Mouse (Mus musculus) telencephalon, adult 2 months (tissue): Measurements from ENCODE around the gene Ddx39.

ENCODE experiments used
- DNase-seq: peaks from one replicate; pipeline ENCODE4 v3.0.0-alpha.2; 2011; ENCODE audit warnings: low read depth, low spot score

Ddx39 gene

DNA sequence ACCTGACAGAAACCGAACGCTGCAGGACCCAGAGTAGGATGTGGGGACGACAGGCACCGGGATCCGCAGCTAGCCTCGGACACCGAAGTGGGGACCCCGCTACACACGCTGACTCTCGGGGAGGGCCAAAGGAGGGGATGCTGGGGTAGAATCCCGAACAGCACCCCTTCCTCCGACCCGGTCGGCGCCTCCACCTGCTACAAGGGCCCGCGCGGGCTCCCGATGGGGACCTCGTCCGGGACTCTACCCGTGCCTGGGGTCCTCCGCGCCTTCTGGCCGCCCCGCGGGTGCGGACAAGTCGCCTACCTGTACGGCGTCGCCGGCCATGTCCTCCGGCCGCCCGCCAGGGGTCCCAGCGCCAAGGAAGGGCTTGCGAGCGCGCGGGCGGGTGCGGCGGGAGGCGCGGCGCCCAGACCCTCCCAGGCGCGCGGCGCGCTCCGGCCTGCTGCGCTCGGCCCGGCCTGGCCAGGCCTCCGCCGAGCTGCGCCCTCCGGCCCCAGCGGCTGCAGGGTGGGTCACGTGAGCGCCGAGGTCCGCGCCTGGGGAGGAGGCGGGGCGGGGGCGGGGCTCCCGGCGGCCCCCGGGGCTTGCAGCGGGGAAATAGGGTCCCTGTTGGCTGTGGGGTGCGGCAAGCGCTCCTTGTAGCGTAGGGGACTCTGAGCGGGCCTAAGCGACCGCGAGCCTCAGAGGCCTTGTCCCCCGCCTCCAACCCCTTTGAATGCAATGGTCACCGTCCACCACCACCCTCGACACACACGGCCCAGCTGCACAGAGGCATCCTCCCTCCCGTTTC, 16.1 kb upstream of the Ddx39 start, which contains the start of gene Pkn1:
Gene Pkn1, minus strand, starts transcription at position 519 of the 793 bp plus-strand sequence.
- no peak for DNase-seq

DNA sequence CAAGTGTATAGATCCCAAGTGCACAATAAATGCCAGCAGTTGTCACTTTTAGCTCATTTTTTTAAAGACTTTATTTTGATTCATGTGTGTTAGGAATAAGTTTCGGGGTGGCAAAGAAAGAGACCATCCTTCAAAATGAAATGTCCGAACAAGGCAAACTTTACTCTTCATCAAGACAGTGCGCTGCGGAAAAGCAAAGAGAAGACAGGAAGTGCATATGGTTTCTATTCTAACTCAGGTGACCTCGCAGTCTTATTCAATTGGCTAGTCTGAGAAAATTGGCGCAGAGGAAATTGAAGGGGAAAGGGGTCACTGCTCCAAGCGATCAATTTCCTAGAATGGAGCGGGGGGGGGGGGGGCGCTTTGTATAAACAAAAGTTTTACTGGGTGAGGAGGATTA, 15.4 kb upstream of the Ddx39 start:
- no peak for DNase-seq

DNA sequence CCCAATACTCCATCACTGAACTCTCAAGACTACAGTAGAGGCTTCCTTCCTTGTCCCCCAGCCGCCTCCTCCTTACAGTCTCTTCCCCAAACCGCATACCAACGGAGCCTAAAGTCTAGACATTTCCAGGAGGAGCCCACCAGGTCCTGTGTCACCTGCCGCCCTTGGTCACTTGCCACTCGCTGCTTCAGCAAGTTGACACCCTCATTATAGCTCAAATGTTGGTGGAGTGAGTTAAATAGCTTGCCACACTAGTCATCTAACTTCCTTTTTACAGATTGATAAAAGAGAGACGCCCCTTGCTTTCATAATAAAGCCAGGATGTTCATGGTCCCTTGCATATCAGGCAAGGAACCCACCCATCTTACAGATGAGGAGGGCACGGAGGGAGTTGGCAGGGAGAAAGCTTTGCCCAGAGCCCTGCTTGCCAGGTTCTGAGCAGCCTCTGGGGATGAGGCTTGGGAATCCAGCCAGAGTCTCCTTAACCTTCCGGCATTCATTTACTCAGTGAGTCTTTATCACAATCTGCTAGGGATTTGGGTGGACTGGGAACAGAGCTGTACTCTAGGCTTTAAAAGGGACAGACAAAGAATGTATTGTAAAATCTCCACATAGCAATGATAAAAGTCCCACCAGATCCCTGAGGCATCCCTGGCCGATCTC, 14.4 kb upstream of the Ddx39 start:
- no peak for DNase-seq

DNA sequence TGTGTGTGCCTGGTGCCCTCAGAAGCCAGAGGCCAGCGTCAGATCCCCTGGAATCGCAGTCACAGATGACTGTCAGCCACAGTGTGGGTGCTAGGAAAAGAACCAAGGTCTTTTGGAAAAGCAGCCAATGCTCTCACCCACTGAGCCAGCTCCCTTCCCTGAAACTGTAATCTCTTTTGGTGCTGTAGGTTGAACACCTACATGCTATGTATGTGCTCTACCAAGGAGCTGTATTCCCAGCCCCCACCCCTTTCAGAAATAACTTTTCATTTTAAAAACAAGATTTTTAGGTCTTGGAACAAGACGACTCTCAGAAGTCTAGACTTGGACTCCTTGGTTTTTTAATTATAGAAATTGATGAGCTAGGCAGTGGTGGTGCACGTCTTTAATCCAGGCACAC, 11.6 kb upstream of the Ddx39 start:
- peak; percentile 68 for DNase-seq

DNA sequence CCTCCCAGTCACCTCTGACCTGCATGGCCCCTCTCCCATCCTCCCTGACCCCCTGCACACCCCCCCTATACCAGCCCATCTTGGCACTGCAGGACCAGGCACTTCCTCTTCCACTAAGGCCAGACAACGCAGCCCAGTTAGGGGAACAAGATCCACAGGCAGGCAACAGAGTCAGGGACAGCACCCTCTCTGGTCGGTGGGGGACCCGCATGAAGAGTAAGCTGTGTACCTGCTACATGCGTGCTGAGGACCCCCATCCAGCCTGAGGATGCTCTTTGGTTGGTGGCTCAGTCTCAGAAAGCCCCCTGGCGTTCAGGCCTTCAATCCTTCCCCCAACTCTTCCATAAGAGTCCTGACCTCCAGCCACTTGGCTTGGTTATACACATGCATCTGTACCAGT, 8.6 kb upstream of the Ddx39 start:
- DNase-seq: no peak

DNA sequence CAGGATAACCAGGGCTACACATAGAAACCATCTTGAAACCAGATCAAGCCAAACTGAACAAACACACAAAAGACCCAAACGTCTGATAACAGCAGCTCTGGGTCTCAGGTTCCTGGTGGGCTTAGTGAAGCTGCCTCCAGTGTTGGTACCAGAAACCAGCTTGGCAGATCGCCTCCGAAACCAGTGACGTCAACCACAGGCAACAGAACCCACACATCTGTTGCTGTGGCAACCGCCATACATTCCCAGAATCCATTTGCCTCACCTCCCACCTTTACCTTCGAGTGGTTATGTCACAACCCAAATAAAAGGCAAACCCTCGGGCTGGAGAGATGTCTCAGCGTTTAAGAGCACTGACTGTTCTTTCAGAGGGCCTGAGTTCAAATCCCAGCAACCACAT, 7.4 kb upstream of the Ddx39 start:
- DNase-seq: no peak

DNA sequence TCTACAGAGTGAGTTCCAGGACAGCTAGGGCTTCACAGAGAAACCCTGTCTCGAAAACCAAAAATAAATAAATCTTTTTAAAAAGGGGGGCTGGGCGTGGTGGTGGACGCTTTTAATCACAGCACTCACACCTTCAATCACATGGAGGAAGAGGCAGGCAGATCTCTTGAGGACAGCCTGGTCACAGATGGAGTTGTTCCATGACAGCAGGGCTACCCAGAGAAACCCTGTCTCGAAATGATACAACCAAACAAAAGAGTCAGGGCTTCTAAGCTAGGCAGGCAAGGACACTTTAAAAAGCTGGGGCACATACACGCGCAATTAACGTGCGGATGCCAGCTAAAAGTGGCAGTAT, 324 bp upstream of the Ddx39 start:
- DNase-seq: no peak

DNA sequence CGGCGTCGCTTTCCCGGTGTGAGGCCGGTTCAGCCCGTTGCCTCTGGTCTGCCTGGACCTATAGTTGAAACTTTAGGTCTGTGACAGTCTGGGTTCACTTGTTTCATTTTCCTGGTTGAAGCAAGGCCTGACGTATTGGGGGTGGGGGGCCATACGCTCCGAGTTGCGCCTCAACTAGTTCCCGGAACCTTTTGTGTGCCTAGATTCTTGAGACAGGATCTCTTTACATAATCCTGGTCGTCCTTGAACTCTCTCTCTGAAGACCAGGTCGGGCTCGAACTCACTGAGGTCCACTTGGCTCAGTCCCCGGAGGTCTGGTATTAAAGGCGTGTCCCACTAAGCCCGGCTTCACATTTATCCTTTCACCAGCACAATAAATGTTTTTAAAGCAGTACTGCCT, 794 bp downstream of the Ddx39 start:
- DNase-seq: no peak

DNA sequence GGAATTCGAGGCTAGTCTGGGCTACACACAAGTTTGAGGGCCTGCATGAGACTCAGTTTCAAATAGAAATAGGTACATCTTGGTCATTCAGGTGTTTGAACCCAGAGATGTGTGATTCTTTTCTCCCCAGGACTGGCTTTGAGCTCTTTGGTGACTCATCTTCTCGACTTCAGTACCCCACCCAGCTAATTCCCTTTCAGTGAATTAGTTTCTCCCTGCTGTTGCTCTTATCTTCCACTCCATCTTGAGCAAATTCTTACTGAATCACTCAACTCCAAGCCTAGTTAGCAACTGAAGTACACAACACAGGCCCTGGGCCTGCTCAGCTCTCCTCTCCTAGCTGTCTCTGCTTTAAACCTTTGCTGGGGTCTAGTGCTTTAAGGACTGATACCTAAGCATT, 1.6 kb downstream of the Ddx39 start:
- DNase-seq: no peak

DNA sequence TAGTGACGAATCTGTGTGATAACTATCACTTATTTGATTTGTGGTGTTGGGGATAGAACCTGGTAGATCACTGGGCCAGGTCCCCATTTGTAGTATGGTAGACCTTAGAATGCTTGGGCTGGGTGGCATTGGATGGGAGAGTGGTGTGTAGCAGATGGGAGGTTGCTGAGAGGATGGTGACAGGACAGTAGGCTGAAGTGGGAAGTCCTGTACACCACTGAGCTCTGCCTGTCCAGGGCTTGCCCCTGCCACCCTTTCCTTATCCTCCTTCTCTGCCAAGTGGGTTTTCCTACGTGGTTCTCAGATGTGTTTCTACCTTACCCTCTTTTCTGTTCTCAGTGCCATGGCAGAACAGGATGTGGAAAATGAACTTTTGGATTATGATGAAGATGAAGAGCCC, 4.1 kb downstream of the Ddx39 start:
- no peak for DNase-seq

DNA sequence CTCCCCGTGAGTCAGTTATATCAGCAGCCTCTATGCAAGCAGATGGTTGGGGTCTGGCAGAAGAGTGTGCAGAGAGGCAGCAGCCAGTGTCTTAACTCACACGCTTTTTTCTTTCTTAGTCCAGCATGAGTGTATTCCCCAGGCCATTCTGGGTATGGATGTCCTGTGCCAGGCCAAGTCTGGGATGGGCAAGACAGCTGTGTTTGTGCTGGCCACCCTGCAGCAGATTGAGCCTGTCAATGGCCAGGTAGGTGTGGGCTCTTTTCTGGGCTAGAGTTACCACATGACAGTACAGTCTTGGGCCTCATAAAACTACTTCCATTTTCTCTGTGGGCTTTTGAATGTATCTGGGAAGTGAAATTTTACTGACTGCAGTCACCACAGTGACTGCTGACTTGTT, 4.7 kb downstream of the Ddx39 start:
- DNase-seq: no peak

DNA sequence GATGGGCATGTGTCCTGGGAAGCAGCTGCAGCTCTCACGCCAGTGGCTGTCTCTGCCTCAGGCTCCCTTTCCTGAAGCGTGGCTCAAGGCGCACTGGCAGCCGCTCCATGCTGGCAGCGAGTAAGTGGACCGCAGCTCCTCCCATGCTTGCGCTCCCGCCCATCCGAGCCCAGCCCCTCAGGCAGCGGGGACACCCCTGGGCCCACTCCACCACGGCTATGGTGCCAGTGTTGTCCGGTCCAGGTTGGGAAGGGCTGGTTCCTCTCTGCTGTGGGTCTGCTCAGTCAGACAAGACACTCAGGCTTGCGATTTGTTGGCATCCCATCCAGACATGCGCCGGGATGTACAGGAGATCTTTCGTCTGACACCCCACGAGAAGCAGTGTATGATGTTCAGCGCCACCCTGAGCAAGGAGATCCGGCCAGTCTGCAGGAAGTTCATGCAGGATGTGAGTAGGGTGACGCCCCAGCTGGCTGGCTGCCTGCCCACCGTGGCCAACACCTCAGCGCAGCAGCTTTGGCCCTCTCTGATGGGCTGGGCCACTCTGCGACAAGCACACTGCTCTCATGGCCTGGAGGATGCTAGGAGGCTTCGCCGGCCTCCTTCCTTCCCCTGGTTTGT, 6.5 kb downstream of the Ddx39 start:
- no peak for DNase-seq

DNA sequence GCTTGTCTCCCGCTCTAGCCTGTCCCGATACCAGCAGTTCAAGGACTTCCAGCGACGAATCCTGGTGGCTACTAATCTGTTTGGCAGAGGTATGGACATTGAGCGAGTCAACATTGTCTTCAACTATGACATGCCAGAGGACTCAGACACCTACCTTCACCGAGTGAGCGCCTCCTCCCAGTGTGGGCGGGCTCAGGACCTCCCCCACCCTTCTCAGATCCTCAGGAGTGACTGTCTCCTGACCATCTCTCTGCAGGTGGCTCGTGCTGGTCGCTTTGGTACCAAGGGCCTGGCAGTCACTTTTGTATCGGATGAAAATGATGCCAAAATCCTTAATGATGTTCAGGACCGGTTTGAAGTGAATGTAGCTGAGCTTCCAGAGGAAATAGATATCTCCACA, 7.7 kb downstream of the Ddx39 start:
- DNase-seq: no peak

DNA sequence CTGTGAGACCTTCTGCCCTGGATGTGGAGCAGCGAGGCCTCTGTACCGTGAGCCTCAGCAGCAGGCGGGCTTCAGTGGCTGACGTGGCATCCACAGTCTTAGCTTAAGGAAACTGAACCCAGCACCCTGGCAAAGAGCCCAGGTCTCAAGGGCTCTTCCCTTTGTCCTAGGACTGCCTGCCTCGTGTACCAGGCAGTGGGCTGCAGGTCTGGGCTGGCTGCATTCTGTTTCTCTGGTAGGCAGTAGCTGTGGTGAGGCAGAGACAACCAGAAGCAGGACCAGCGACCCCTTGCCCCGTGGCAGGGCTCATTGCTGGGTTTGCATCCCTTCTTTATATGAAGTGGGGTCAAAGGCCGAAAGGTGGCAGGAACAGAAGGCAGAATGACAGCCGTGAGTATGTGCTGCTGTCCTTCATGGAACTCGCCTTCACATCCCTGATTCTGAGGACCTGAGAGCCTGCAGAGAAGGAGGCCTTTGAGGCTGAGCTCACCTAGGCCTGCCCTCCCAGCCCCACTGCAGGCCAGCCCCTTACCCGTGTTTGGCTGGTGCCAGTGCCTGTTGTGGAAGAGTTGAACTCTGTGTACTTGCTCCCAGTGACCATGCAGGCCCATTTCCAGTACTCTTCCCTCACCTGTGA, 8.6 kb downstream of the Ddx39 start:
- DNase-seq: no peak

DNA sequence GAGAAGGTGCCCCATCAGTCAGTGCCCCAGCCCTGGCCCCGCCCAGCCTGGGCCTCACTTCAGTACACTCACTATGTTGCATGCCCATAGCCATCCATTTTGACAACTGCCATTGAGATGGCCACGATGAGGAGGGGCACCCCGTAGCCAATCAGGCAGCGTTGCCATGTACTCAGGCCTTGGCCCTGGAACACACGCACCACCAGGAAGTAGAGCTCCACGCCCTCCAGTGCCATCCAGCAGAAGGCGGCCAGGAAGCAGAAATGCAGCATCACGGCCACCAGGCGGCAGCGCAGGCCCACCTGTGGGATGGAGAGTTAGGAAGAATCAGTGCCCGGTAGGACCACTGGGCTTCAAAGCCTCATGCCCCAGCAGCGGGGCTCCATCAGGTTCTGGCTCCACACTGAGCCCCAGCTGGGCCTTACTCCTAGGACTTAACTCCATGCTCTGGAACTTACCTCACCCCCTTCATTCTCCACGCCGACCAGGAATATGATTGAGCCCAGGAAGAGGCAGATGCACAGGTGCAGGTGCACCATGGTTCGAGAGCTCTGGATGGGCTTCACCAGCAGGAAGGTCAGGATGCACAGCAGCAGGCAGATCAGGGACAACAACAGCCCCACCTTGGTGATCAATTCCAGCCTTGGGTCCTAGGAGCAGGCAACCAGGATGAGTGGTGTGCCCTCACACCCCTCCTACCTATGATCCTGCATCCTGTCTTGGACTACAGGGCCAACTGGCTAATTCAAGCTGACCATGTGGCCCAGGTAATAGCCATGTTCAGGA, 9.9 kb downstream of the Ddx39 start:
- DNase-seq: no peak

DNA sequence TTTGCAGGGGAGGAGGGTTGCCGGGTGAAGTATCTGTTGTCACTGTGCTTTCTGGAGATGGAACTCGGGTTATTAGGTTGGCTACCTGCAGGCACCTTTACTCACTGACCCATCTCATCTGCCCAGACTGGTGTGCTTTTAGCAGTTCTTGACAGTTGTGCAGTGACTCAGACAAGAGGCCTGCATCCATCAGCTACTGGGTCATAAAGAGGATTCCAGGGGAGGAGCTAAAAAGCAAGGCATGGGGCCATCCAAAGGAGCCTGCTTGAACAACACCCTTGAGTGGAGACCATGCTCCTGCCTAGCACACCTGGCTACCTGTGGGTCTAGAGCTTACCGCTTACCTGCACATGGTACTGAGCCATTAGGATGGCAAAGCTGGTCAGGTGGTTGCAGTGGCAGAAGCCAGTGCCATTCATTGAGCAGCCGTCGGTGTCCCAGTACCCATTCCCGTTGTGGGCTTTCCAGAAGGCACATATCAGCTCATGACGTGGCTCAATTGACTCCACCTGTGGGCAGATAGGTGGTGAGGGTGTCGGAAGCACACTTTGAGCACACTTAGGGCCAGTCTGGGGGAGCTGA, 10.6 kb downstream of the Ddx39 start:
- no peak for DNase-seq

DNA sequence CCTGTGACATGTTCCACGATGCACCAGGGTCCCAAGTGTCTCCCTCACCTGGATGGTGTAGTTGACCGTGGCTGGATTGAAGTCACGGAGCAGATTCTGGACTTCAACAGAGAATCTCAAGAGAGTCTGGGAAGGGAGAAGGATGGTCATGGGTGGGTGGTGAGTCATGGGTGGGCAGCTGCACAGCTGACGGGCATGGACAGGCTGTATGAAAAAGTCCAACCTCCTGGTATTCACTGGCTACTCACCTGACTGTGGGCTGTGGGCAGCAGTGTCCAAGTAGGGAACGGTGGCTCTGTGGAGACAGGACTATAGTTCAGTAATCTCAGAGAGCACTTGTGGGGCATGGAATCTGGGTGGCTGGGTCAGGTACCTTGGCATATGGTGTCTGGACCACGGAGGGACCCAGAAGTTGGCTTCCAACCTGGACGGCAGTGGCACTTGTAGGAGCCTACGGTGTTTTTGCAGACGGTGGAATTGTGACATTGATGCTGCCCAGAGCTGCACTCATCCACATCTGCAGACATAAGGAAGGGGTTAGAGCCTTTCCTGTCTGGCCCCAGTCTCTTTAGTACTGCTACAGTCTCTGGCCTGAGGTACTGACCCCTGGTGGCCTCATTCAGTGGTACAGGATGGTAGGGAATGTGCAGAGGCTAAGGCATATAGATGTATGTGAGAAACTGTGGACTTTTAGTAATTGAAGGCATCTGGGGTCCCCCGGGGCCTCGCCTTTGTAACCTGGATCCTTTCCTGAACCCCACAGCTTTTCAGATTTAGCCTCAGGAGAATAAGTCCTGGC, 14.2 kb downstream of the Ddx39 start:
- no peak for DNase-seq

DNA sequence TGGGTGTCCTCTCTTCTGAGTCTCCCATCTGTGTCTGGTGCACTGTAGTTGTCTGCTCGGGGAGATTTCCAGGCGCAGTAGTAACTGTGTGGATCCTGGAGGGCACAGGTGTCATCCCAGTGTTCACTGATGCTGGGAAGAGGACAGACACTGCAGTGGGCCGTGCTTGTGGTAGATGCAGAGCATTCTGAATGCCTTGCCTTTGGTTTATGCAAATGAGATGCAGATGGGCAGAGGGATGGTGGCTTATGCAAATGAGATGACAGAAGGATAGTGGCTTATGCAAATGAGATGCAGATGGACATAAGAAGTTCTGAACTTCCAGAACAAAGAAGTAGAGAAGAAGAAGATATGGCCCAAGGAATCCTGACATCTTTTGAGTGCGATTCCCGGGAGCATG, 16.9 kb downstream of the Ddx39 start:
- no peak for DNase-seq

DNA sequence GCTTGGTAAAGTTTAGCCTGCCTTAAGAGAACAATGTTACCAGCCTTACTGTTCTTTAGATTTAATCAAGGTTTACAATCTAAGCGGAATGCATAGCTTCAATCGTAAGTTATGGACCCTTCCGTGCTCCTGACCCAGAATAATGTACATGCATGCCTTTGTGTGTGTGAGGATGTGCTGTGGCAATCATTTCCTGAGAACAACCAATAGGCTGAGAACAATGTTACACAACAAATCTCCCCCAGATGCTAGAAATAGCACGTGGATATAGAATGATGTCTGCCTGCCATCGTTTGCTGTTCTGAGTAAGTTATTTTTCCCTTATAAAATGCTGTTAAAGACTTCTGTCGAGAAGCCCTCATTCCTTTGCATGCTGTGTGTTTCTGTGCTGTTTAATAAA, 17.9 kb downstream of the Ddx39 start:
- no peak for DNase-seq

DNA sequence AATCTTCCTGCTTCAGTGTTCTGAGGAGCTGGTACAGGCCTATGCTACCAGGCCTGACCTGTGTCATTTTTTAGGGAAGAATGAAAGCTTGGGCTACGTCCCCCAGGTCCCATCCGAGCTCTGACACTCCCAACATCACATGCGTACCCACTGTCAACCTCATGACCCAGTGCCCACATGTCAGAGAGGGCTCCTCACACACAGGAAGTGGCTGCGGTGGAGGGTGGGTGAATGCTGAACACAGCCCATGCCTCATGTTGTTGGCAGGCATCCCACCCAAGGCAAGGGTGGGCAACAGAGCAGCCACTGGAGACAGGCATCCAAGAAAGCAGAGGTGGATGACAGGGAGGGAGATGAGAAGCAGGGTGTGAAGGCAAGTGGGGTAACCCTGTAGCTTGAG, 21.7 kb downstream of the Ddx39 start:
- DNase-seq: no peak

DNA sequence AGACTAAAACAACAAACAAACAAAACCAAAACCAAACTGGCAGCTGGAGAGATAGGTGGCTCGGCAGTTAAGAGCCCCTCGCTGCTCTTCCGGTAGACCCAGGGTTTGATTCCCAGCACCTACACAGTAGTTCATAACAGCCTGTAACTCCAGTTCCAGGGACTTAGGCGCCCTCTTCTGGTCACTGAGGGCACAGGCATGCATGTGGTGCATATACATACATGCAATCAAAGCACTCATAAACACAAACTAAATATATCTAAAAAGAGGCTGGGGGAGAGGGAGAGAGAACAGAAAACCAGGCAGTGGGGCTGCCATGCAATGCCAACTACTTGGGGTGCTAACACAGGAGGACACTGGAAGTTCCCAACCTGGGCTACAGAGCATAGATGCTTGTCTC, 22.4 kb downstream of the Ddx39 start:
- no peak for DNase-seq
